16 mouse cellular contexts compared by ENCODE assay signal in the genomic region with DNA sequence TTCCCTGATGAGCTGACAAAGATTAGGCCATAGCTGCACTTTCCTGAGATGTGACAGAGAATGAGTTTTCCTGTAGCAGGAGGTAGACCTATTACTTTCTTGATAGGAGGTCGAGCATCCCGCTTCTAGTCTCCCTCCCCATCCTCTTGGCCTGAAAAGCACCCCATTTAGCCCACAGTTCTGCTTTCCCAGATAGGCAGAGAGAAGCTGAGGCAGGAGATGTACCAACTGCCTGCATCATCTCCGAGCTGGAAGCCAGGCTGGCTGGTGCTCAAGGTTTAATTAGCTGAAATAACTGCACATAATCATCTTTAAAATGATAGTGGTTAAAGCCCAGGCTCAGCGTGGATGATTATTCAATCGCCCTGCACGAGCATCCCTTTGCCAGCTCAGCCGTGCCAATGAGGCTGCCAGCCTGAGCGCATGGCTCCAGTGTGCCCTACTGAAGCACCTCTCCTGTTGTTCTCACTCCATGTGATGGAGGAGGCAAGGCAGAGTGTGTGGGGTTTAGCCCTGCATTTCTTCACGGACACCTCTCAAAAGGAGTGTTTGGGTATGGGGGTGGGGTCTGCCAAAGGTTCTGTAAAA. TPM values are rescaled to one million over a fixed set of nuclear protein-coding genes. Genes with fewer than 3 reads are reported as not detected.
DNase-seq lines count a peak whose midpoint lies in the region; ATAC-seq and TF ChIP-seq lines count a peak whose summit lies in the region.
"Had no signal": no experiment of that assay in that cellular context is flagged by ENCODE, and none has a peak within 500 bp of the region (broad histone marks: within the 10 kb centered on the region; RNA-seq: fewer than 3 reads in every experiment).

No protein-coding gene starts in this region.

- DNase-seq in forebrain, embryonic 14.5 days (ENCODE audit: low spot score), result peak; percentile 54
- DNase-seq in forebrain, embryonic 11.5 days (ENCODE audit: low spot score), result no peak
- DNase-seq in forebrain, postnatal 0 days, result peak; percentile 64
- DNase-seq in layer of hippocampus, postnatal 14 days (ENCODE audit: low spot score in 2 of 2), result peak; percentile 50 to 72
- DNase-seq in MN1 (ENCODE audit: low spot score), result no peak
- DNase-seq: adrenal gland, postnatal 36 days; B cell, adult 2 months; heart, adult 18-20 months; lung, adult 2 months; retina, postnatal 1 day; spleen, adult 18-20 months; thymus, postnatal 4 days had no signal

- no peak overlapping the region for H3K4me2 ChIP-seq in forebrain, embryonic 14.5 days (ENCODE audit: low read length)
- H3K4me2 ChIP-seq in forebrain, embryonic 11.5 days (ENCODE audit: low read depth, low read length, severe bottlenecking), result no peak overlapping the region
- H3K4me2 ChIP-seq in forebrain, postnatal 0 days (ENCODE audit: low read depth), result no peak overlapping the region

- no peaks in the 10 kb centered on the region for H3K36me3 ChIP-seq in forebrain, embryonic 14.5 days (ENCODE audit: control insufficient read depth, insufficient read depth, low read length)
- H3K36me3 ChIP-seq in forebrain, embryonic 11.5 days (ENCODE audit: control insufficient read depth, insufficient read depth, low read length), result no peaks in the 10 kb centered on the region
- H3K36me3 ChIP-seq in megakaryocyte, embryonic 14.5 days (replicated peaks; ENCODE audit: low read length), result no peaks in the 10 kb centered on the region
- H3K36me3 ChIP-seq in forebrain, postnatal 0 days (ENCODE audit: insufficient read depth), result no peaks in the 10 kb centered on the region

- H3K27ac ChIP-seq in forebrain, embryonic 14.5 days (ENCODE audit: low read depth, low read length), result peak overlapping the region; percentile 52; the same call in 1 of the 2 replicates
- no peak overlapping the region for H3K27ac ChIP-seq in forebrain, embryonic 11.5 days (ENCODE audit: low read depth, low read length)
- H3K27ac ChIP-seq in forebrain, postnatal 0 days (ENCODE audit: low read depth, low read length), result 0 out of 2 replicates have a peak overlapping the region, but pooled peaks have one; percentile 30
- H3K27ac ChIP-seq: stomach, postnatal 0 days had no signal

- no peak overlapping the region for H3K9ac ChIP-seq in forebrain, embryonic 14.5 days (ENCODE audit: low read length)
- no peak overlapping the region for H3K9ac ChIP-seq in forebrain, embryonic 11.5 days (ENCODE audit: low read length)
- H3K9ac ChIP-seq in forebrain, postnatal 0 days, result no peak overlapping the region

- ATAC-seq in forebrain, embryonic 14.5 days, result peak; percentile 67; the same call in 1 of the 2 replicates
- ATAC-seq in forebrain, embryonic 11.5 days (replicated peaks; ENCODE audit: low FRiP score), result no peak
- no peak for ATAC-seq in megakaryocyte, adult 5-6 weeks (ENCODE audit: poor library complexity, severe bottlenecking)
- ATAC-seq in forebrain, postnatal 0 days, result peak; percentile 85
- no peak for ATAC-seq in megakaryocyte progenitor cell, adult 5-6 weeks (replicated peaks; ENCODE audit: poor library complexity)

- no peaks in the 10 kb centered on the region for H3K27me3 ChIP-seq in forebrain, embryonic 14.5 days (replicated peaks; ENCODE audit: control insufficient read depth, insufficient read depth, low read length)
- H3K27me3 ChIP-seq in forebrain, embryonic 11.5 days (ENCODE audit: control insufficient read depth, insufficient read depth, low read length), result no peaks in the 10 kb centered on the region
- H3K27me3 ChIP-seq in megakaryocyte, embryonic 14.5 days (replicated peaks), result peaks cover 9% of the 10 kb centered on the region
- no peaks in the 10 kb centered on the region for H3K27me3 ChIP-seq in forebrain, postnatal 0 days (ENCODE audit: insufficient read depth, low read length)

- no peak overlapping the region for H3K4me3 ChIP-seq in forebrain, embryonic 14.5 days (ENCODE audit: low read depth, low read length)
- H3K4me3 ChIP-seq in forebrain, embryonic 11.5 days (ENCODE audit: low read depth, low read length), result no peak overlapping the region
- H3K4me3 ChIP-seq in megakaryocyte, embryonic 14.5 days (replicated peaks), result peak overlapping the region; percentile 53
- H3K4me3 ChIP-seq in forebrain, postnatal 0 days (ENCODE audit: low read depth, low read length), result no peak overlapping the region

- TF ChIP-seq CTCF in forebrain, postnatal 0 days (IDR thresholded peaks at IDR 0.05; ENCODE audit: low read depth), result no peak

- no peaks in the 10 kb centered on the region for H3K9me3 ChIP-seq in forebrain, embryonic 14.5 days (replicated peaks; ENCODE audit: control insufficient read depth, low read length)
- H3K9me3 ChIP-seq in forebrain, embryonic 11.5 days (ENCODE audit: control insufficient read depth, low read length), result no peaks in the 10 kb centered on the region
- no peaks in the 10 kb centered on the region for H3K9me3 ChIP-seq in megakaryocyte, embryonic 14.5 days
- H3K9me3 ChIP-seq in forebrain, postnatal 0 days (ENCODE audit: low read length), result no peaks in the 10 kb centered on the region

- H3K4me1 ChIP-seq in forebrain, embryonic 14.5 days (ENCODE audit: control insufficient read depth, insufficient read depth, low read length), result no peaks in the 10 kb centered on the region
- no peaks in the 10 kb centered on the region for H3K4me1 ChIP-seq in forebrain, embryonic 11.5 days (replicated peaks; ENCODE audit: control insufficient read depth, insufficient read depth, low read length)
- no peaks in the 10 kb centered on the region for H3K4me1 ChIP-seq in megakaryocyte, embryonic 14.5 days
- H3K4me1 ChIP-seq in forebrain, postnatal 0 days (ENCODE audit: insufficient read depth), result no peaks in the 10 kb centered on the region

- WGBS in forebrain, embryonic 14.5 days, result 66% methylated on average over 9 of the region's 9 CpGs
- 78% methylated on average over 9 of the region's 9 CpGs for WGBS in forebrain, embryonic 11.5 days
- WGBS in forebrain, postnatal 0 days, result 45% methylated on average over 9 of the region's 9 CpGs

RNA-seq across cellular contexts. Expression of a gene that starts 25.6 kb away (rescaled TPM):
- 24.8 and 25.6 TPM in 2 replicates for polyA plus RNA-seq in forebrain, embryonic 14.5 days (2014; fragmentation: Nextera tagmentation; extraction: Ambion mirVana)
- 30.0 and 34.1 TPM in 2 replicates for polyA plus RNA-seq in forebrain, embryonic 11.5 days (2014; fragmentation: Nextera tagmentation; extraction: Ambion mirVana)
- not detected in 2 replicates for polyA plus RNA-seq in megakaryocyte, embryonic 14.5 days (2012; ENCODE audit: insufficient read depth, low replicate concordance)
- total RNA-seq in megakaryocyte, adult 5-6 weeks (2015), result 1.1 and 2.2 TPM in 2 replicates
- total RNA-seq in megakaryocyte, adult 5-6 weeks (2017), result 1.5 and 2.1 TPM in 2 replicates
- total RNA-seq in forebrain, postnatal 0 days (2014; rRNA removed), result 12.1 and 22.6 TPM in 2 replicates
- 23.9 and 25.3 TPM in 2 replicates for polyA plus RNA-seq in forebrain, postnatal 0 days (2015; fragmentation: Nextera tagmentation; extraction: Ambion mirVana)
- 1 to 10 TPM; 6.1 to 8.1 TPM for total RNA-seq in layer of hippocampus, postnatal 14 days (2021)
- 0.02 and 0.05 TPM in 2 replicates for total RNA-seq in megakaryocyte progenitor cell, adult 5-6 weeks (2015)
- 0.12 TPM in 1 of 2 replicates, not detected in the other for total RNA-seq in megakaryocyte progenitor cell, adult 5-6 weeks (2017)

Comparison
In these comparisons a context has a peak if more than half of its experiments do, and no peak if none do; other contexts are left out.
1. ATAC-seq: peak in forebrain, embryonic 14.5 days (single experiment) and forebrain, postnatal 0 days (single experiment); none in forebrain, embryonic 11.5 days (single experiment), megakaryocyte, adult 5-6 weeks (single experiment) and megakaryocyte progenitor cell, adult 5-6 weeks (single experiment).
2. DNase-seq: peak in forebrain, embryonic 14.5 days (single experiment), forebrain, postnatal 0 days (single experiment) and layer of hippocampus, postnatal 14 days (2 of 2); none in forebrain, embryonic 11.5 days (single experiment) and MN1 (single experiment).